Mouse (Mus musculus): ENCODE measurements around the gene Rbpj.

The Rbpj gene

DNA sequence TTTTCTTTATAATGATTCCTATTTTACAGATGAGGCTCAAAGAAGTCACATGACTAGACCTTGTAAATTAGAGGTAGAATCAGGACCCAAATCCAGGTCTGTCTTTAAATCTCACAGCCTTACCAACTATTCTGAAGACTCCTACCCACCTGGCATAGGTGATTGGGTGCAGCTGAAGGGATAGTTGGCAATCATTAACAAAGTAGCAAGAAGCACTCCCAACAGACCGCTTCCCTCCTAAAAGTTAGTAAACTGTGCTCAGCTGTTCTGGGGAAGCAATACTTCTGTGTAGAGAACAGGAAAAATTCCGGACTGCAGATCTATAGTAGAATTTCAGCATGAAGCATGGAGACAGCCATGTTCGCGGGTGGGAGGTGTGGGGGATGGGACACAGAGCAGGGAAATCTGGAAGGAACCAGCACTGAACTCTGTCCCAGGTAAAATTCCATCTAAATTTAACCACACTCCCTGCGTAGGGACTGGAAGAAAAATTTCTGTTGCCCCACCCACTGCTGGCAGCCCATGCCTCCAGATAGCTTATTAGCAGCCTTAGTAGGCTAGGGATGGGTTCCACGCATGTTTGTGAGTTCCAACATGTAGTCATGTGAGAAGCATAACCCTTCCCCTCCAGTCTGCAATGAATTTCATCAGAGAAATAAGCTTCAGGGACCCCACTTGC is 3.3 kb downstream of the Rbpj start:
- DNase-seq (ENCODE audit: low spot score) = no peak

- DNase-seq (ENCODE audit: low spot score) = no peak
Observed at GRCm38 (mm10) chr5:53469777-53470131, 3.8 kb downstream of the Rbpj start.

- DNase-seq (ENCODE audit: low spot score) = no peak
Observed at GRCm38 (mm10) chr5:53470141-53471079, 4.5 kb downstream of the Rbpj start.

DNA sequence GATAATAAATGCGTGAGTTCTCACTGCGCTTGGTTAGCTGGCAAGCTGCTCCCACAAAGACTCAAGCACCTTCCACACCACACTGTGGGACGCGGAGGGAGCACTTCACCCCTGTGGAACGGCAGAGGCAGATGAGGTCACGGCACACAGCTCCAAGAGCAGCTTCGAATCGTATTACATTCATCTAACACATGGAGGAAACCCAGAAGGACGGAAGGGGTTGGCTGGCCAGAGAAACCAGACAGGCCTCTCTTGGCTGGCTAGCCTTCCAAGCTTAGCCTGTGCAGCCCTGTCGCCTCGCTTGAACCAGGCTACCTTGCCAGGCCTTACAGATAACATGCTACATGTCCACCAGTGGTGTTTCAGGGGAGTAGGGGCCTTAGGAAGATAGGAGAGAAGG is 6.5 kb downstream of the Rbpj start:
- DNase-seq (ENCODE audit: low spot score) = no peak

DNA sequence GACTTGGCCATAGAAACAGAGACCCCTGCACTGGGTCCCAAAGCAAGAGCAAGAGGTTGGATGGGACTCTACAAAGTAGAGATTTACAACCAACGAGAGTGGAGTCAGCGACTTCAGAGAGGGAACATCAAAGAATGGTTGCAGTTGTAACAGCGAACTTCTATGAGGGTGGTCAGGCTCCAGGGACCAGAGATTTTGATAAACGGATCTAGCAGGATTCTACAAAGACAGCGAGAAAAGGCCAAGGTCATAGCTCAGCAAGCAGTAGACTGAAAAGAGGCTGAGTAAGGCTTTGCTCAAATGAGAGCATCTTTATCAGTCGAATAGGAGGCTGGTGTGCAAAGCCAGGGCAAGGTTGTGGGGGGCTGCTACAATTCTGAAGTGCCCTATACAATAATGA is 13.2 kb downstream of the Rbpj start:
- DNase-seq (ENCODE audit: low spot score) = no peak

DNA sequence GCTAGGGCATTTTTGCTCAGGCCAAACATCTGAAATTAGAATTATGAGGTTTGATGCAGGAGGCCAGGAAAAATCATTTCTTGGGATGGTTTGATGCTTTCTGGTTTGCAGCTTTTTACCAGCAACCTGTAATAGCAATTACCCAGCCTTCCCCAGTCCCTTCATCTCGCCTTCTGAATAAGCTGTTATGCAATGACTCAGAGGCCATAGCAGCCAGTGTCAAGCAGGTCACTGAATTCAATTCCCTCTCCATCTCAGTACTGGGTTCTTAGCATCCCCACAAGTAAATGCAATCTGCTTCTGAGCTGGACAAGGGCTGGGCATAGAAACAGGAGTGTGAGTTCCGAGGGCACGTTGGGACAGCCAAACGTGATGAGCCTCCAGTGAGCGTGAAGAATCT is 13.9 kb downstream of the Rbpj start:
- DNase-seq (ENCODE audit: low spot score) = no peak

- DNase-seq (ENCODE audit: low spot score) = no peak
Observed at GRCm38 (mm10) chr5:53481021-53481420, 15.1 kb downstream of the Rbpj start.

DNA sequence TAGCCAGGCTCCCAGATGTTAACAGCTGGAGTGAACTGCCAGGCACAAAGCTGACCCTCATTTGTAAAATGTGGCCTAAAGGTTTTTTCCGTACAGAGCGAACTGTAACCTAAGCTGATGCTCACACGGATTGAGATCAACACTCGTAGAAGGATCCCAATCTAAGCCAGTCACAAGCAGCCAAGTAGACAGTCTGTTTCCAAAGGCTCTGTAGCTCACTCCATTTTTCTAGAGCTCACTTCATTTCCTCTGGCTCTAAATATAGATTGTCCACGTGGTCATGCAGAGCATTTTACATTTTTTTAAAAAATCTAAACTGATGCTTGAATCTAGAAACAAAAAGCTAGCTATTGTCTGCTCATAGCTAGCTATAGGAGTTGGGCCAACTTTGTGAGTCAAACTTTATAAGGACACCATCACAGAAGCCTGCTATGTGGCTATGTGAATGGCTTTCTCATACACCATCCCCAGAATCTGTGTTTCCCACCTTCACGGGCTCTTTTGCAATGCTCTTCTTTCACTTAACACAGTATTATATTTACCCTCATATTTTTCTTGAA is 19.2 kb downstream of the Rbpj start:
- no peak for DNase-seq (ENCODE audit: low spot score)

- no peak for DNase-seq (ENCODE audit: low spot score)
Observed at GRCm38 (mm10) chr5:53485934-53486475, 20.1 kb downstream of the Rbpj start.

DNA sequence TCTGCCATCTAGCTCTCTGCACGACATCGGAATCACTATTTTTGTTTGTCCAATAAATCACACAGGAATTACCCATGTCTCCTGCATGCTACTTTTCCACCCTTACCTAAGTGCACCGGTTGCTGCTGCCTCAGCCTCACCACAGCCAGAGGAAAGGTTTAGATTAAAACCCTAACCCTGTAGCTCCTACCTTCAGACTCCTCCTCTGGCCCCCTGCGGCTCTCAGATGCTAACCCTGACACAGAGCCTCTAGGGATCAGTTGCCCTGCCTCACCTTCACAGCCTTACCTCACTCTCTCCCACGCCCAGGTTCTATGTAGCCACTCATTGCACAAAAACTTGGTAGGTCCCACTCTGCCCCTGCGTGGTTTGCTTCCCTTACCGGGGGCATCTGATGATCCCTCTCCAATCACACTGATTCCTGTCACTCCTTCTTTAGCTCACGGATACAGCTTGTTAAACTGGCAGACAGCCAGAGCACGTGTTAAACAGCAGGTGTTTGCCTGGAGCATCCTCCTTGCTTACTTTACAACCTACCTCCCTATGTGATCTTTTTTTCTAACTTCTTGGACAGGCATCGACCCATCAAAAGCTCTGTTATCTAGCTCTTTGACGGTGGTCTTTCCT is 21.1 kb downstream of the Rbpj start:
- no peak for DNase-seq (ENCODE audit: low spot score)

GRCm38 (mm10) chr5:53490697-53491099 is 24.7 kb downstream of the Rbpj start:
- DNase-seq (ENCODE audit: low spot score) = no peak

DNA sequence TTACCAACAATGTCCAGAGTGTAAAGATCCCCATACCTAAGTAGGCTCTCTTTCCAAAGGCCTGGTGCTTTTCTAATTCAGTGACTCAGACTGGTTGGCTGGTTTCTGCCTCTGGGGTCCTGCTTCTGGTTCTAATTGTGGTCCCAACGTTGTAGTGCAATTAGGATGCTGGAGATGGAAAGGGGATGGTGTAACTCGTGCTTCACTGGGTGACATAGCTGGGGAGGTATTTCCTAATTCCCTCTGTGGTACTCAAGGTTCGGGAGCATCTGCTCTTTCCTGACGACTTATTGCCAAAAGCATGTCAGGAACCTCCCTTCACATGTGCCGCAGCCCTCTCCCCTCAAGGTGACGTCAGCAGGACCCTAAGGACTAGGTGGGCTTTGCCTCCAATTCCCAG is 27.8 kb downstream of the Rbpj start:
- DNase-seq (ENCODE audit: low spot score) = no peak

- DNase-seq (ENCODE audit: low spot score) = no peak
Observed at GRCm38 (mm10) chr5:53494536-53495159, 28.7 kb downstream of the Rbpj start.

GRCm38 (mm10) chr5:53496846-53497549 is 31.0 kb downstream of the Rbpj start:
- DNase-seq (ENCODE audit: low spot score) = no peak

DNA sequence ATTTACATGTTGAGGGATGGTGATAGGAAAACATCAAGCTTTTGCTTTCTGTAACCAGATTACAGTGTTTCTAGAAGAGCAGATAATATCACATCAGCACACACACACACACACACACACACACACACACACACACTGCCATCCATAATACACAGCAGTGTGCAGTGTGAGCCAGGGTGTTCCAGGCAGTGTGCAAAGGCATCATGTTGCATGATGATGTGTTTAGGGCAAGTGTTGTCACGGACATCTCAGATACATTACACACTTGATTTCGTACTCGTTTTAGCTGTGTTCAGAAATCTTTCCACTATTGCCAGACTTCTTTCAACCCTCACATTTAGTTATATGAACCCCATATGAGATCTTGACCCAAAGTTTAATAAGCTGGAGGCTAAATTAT is 33.6 kb downstream of the Rbpj start:
- no peak for DNase-seq (ENCODE audit: low spot score)

GRCm38 (mm10) chr5:53500509-53501145 is 34.7 kb downstream of the Rbpj start:
- DNase-seq (ENCODE audit: low spot score) = no peak

DNA sequence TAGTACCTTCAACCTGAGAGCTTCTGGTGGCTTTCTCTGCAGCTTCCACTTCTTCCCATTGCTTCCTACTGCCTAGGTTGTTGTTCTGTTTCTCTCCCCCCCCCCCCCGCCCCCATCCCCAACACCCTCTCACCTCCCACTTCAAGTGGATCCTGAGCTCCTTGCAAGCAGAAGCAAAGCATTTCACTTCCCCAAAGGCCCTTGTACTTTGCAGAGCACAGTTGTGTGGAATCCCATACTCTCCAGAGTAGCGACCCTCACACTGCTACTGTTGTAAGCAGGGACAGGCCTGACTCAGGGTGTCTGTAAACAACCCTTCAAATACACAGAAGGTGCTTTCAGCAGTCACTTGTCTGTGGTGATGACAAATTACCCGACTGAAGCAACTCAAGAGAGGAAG is 37.3 kb downstream of the Rbpj start:
- DNase-seq (ENCODE audit: low spot score) = no peak

DNA sequence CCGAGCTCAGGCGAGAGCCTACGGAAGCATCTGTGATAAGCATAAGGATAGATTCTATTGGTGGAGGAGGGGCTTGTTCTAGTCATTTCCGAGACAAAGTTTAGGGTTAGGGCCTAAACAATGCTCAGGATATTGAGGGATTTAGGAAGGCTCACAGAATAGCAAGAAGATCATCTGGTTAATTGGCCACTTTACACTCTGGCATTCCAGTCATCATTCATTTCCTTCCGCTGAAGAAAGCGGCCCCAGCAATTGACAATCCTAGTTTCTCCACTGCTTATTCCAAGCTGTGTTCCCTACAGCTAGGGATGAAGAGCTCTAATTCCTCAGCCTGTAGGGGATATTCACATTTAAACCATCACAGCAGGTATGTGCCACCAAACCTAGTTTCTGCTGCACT is 39.8 kb downstream of the Rbpj start:
- DNase-seq (ENCODE audit: low spot score) = no peak

DNA sequence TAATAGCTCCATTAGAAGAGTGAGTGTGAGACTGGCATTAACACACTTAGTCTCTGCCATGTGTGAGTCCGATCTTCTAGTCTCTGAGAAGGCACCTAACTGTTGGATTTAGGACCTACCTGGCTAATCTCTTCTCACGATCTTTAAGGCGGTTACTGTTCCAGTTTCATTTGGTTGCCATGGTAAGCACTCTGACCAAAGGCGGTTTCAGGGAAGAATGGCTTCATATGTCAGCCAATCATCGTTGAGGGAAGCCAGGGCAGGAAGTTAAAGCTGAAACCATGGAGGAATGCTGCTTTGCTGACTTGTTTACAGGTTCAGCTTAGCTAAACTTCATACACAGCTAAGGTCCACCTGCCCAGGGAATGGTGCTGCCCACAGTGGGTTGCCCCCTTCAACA is 41.4 kb downstream of the Rbpj start:
- DNase-seq (ENCODE audit: low spot score) = no peak

GRCm38 (mm10) chr5:53509465-53509864 is 43.5 kb downstream of the Rbpj start:
- DNase-seq (ENCODE audit: low spot score) = no peak

DNA sequence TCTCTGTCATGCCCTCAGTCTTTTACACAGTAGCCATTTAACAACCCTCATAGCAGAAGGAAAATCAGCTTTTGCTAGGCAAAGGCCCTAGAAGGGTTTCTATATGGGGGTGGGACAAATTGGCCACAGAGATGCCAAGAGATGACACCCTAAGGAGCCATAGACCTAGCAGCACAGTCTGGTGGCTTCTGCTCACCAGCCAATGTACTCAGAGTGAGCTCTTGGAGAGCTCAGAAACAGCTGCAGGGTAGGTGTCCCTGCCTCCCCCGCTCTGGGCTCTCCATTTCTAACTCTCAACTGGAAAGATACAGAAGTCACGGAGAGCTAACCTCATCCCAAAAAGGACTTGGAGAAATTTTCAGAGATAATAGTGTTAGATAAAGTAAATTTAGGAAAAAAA is 44.0 kb downstream of the Rbpj start:
- no peak for DNase-seq (ENCODE audit: low spot score)
